Mouse (Mus musculus): Measurements from ENCODE around the gene Ulk1. TPM values are rescaled to one million over a fixed set of nuclear protein-coding genes. Genes with fewer than 3 reads are reported as not detected.

Gene Ulk1
- polyA plus RNA-seq (2015; fragmentation: Nextera tagmentation; extraction: Ambion mirVana): 6.5 and 7.1 TPM in 2 replicates

DNA sequence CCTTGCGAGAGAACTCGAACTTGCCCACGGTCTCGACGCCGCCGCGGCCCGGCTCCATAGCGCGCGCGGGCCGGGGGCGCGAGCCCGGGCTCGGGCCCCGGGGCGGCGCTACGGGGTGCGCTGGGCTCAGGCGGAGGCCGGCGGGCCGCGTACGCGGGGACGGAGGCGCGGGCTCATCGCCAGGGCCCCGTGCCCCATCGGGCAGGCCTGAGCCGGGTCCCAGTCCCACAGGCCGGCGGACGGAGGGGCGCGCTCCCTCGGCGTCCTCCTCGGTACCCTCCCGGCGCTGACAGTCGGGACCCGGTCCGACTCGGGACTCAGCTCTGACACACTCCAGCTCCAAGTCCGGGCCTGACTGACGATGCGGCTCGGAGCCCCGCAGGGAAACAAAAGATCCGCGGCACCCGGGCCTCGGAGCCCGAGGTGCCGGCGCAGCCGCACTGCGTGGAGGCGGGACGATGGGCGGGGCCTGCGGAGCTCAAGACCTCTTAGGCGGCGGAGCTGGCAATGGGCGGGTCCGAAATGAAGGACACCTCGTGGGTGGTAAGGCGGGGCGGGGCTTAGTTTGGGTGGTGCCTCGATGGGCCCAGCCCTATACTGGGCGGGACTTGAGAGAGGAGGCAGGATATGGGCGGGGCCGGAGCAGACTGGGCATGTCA, at the start of gene Ulk1:
Gene Ulk1 (minus strand): TSS at position 431 of the 659 bp plus-strand sequence.
- DNase-seq (ENCODE audit: low spot score) (peak; percentile 100), ATAC-seq (ENCODE audit: low FRiP score, low TSS enrichment) (peak; percentile 96)
- Histone ChIP-seq H3K9ac (ENCODE audit: low read length) (peak within 1 kb of the TSS; percentile 99), H3K4me2 (replicated peaks; ENCODE audit: low read depth) (peak within 1 kb of the TSS; percentile 95), H3K27ac (replicated peaks) (peak within 1 kb of the TSS; percentile 96), H3K4me1 (replicated peaks; ENCODE audit: control insufficient read depth, insufficient read depth) (peaks cover 2% of the 10 kb centered on the region; the same call in 1 of the 2 replicates), H3K36me3 (ENCODE audit: control insufficient read depth, insufficient read depth, low read length) (no peaks in the 10 kb centered on the region), H3K27me3 (ENCODE audit: control insufficient read depth, insufficient read depth, low read length) (no peaks in the 10 kb centered on the region), H3K9me3 (ENCODE audit: control insufficient read depth, low read length) (no peaks in the 10 kb centered on the region), H3K4me3 (ENCODE audit: low read depth, low read length) (peak within 1 kb of the TSS; percentile 93)
- TF ChIP-seq EP300 (optimal IDR thresholded peaks at IDR 0.05): no peak
- no peak for TF ChIP-seq CTCF (IDR thresholded peaks at IDR 0.05; ENCODE audit: low read depth)
- under 1% methylated on average over 52 of the region's 80 CpGs for whole genome bisulfite sequencing

DNA sequence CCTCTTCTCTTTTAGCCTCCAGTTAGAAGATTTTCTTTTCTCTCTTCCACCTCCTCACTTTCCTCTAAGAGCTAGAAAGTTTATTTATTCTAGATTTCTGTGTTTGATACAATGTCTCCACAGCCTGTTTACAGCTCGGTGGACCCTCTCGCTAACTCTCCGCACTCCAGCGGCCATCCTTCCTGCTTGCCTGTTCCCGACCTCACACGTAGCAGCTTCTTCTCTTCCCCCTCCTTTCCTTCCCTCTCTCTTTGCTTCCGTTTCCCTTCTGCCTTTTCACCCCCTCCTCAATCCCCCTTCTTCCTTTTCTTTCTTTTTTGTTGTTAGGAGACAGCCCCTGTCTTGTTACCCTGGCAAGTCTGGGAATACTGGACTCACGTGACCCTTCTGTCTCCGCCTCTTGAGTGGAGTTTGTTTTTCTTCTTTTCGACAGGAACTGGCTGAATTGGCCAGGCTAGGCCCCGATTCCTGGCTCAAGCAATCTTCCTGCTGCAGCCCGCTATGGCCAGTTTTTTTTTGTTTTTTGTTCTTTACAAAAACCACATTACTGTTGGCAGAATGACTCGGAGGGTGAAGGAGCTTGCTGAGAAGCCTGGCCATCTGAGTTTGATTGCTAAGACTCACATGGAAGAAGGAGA, 49.2 kb upstream of the Ulk1 start:
- peak; percentile 40 for DNase-seq (ENCODE audit: low spot score)
- Histone ChIP-seq H3K4me1 (replicated peaks; ENCODE audit: control insufficient read depth, insufficient read depth) (no peaks in the 10 kb centered on the region), H3K9ac (ENCODE audit: low read length) (peak overlapping the region; percentile 43), H3K9me3 (ENCODE audit: control insufficient read depth, low read length) (no peaks in the 10 kb centered on the region), H3K4me2 (replicated peaks; ENCODE audit: low read depth) (peak overlapping the region; percentile 37), H3K4me3 (ENCODE audit: low read depth, low read length) (peak overlapping the region; percentile 8; the same call in 1 of the 2 replicates), H3K27ac (replicated peaks) (peak overlapping the region; percentile 77), H3K36me3 (ENCODE audit: control insufficient read depth, insufficient read depth, low read length) (no peaks in the 10 kb centered on the region), H3K27me3 (ENCODE audit: control insufficient read depth, insufficient read depth, low read length) (no peaks in the 10 kb centered on the region)
- TF ChIP-seq CTCF (IDR thresholded peaks at IDR 0.05; ENCODE audit: low read depth): no peak
- no peak for TF ChIP-seq EP300 (optimal IDR thresholded peaks at IDR 0.05)
- peak; percentile 71; the same call in 1 of the 2 replicates for ATAC-seq (ENCODE audit: low FRiP score, low TSS enrichment)
- WGBS: 18% methylated on average over 13 of the region's 13 CpGs

DNA sequence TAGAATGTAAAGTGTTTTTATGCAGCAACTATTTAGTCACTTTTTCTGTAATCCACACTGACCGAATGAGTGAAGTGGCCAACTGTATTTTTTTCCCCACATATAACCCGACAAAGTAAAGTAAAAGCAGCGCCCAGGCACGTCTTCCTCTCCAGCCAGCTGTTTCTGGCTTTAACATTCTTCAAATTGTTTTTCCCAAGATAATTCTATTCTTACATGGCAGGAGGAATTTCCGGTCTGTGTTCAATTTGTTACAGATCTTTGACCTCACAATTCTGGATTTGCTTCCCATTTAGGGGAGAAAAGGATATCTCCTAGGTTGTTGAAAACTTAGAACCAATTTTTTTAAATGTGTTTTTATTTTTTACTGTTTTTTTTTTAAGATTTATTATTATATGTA, 47.2 kb upstream of the Ulk1 start:
- ATAC-seq (ENCODE audit: low FRiP score, low TSS enrichment): no peak
- Histone ChIP-seq H3K27ac (replicated peaks) (no peak overlapping the region), H3K4me2 (replicated peaks; ENCODE audit: low read depth) (no peak overlapping the region), H3K9me3 (ENCODE audit: control insufficient read depth, low read length) (no peaks in the 10 kb centered on the region), H3K9ac (ENCODE audit: low read length) (no peak overlapping the region), H3K4me3 (ENCODE audit: low read depth, low read length) (no peak overlapping the region), H3K27me3 (ENCODE audit: control insufficient read depth, insufficient read depth, low read length) (no peaks in the 10 kb centered on the region), H3K4me1 (replicated peaks; ENCODE audit: control insufficient read depth, insufficient read depth) (no peaks in the 10 kb centered on the region), H3K36me3 (ENCODE audit: control insufficient read depth, insufficient read depth, low read length) (no peaks in the 10 kb centered on the region)
- WGBS: 61% methylated on average over 5 of the region's 5 CpGs
- TF ChIP-seq CTCF (IDR thresholded peaks at IDR 0.05; ENCODE audit: low read depth): no peak
- no peak for TF ChIP-seq EP300 (optimal IDR thresholded peaks at IDR 0.05)
- DNase-seq (ENCODE audit: low spot score): no peak

DNA sequence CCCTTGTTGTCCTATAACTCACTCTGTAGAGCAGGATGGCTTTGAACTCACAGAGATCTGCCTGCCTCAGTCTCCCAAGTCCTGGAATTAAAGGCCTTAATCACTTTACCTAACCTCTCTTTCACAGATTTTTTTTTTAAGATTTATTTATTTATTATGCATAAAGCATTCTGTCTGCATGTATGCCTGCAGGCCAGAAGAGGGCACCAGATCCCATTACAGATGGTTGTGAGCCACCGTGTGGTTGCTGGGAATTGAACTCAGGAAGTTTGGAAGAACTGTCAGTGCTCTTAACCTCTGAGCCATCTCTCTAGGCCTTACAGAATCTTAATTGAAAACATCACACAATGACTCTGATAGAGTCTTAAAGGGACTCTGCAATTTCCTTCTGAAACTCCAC, 43.1 kb upstream of the Ulk1 start:
- H3K4me1 ChIP-seq (replicated peaks; ENCODE audit: control insufficient read depth, insufficient read depth): no peaks in the 10 kb centered on the region
- WGBS: 77% methylated on average over 1 of the region's 1 CpGs
- TF ChIP-seq CTCF (IDR thresholded peaks at IDR 0.05; ENCODE audit: low read depth) (peak; percentile 46), EP300 (optimal IDR thresholded peaks at IDR 0.05) (no peak)
- H3K27me3 ChIP-seq (ENCODE audit: control insufficient read depth, insufficient read depth, low read length): no peaks in the 10 kb centered on the region
- H3K4me3 ChIP-seq (ENCODE audit: low read depth, low read length): no peak overlapping the region
- no peak overlapping the region for H3K9ac ChIP-seq (ENCODE audit: low read length)
- no peak overlapping the region for H3K4me2 ChIP-seq (replicated peaks; ENCODE audit: low read depth)
- ATAC-seq (ENCODE audit: low FRiP score, low TSS enrichment) (no peak), DNase-seq (ENCODE audit: low spot score) (no peak)
- no peaks in the 10 kb centered on the region for H3K9me3 ChIP-seq (ENCODE audit: control insufficient read depth, low read length)
- H3K36me3 ChIP-seq (ENCODE audit: control insufficient read depth, insufficient read depth, low read length): no peaks in the 10 kb centered on the region
- no peak overlapping the region for H3K27ac ChIP-seq (replicated peaks)

DNA sequence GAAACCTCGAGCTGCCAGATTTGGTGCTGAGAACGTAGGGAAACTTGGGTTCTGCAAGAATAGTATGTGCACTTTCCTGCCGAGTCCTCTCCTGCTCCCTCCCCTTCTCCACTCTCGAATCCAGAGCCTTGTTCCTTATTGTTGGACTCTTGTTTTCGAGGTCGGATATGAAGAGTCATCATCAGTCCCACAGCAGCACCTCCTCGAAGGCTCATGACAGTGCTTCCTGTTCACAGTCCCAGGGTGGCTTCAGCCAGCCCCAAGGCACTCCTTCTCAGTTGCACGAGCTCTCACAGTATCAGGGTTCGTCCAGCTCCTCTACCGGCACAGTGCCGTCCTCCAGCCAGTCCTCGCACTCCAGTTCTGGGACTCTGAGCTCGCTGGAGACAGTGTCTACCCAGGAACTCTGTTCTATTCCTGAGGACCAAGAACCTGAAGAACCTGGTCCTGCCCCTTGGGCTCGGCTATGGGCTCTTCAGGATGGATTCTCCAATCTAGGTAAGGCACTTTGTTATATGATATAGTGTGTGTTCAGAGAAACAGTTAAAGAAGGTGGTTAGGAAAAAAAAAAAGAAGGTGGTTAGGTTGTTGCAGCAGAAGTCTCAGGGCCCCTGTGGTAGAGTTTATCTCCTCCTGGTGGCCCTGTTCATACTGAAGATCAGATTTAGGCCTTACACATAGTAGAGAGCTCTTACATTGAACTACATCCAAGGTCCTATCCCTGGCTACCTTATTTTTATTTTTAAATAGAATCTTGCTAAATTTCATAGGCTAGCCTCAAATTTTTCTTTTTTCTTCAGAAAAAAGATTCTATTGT, 31.4 kb upstream of the Ulk1 start:
- ATAC-seq (ENCODE audit: low FRiP score, low TSS enrichment): no peak
- no peaks in the 10 kb centered on the region for H3K36me3 ChIP-seq (ENCODE audit: control insufficient read depth, insufficient read depth, low read length)
- H3K9me3 ChIP-seq (ENCODE audit: control insufficient read depth, low read length): no peaks in the 10 kb centered on the region
- TF ChIP-seq CTCF (IDR thresholded peaks at IDR 0.05; ENCODE audit: low read depth): no peak
- no peak for TF ChIP-seq EP300 (optimal IDR thresholded peaks at IDR 0.05)
- H3K27me3 ChIP-seq (ENCODE audit: control insufficient read depth, insufficient read depth, low read length): no peaks in the 10 kb centered on the region
- WGBS: 95% methylated on average over 14 of the region's 14 CpGs
- peaks cover 3% of the 10 kb centered on the region; the same call in 1 of the 2 replicates for H3K4me1 ChIP-seq (replicated peaks; ENCODE audit: control insufficient read depth, insufficient read depth)
- no peak overlapping the region for H3K27ac ChIP-seq (replicated peaks)
- DNase-seq (ENCODE audit: low spot score): no peak
- no peak overlapping the region for H3K4me3 ChIP-seq (ENCODE audit: low read depth, low read length)
- H3K9ac ChIP-seq (ENCODE audit: low read length): no peak overlapping the region
- H3K4me2 ChIP-seq (replicated peaks; ENCODE audit: low read depth): no peak overlapping the region

Data from stomach, postnatal 0 days (tissue).